Mouse (Mus musculus): ENCODE measurements around the gene Sgpl1.

Gene Sgpl1

GRCm38 (mm10) chr10:61147157-61148040 lies at the start of gene Sgpl1:
Gene Sgpl1, minus strand, starts transcription at chr10:61147703.
- DNase-seq (ENCODE audit: low spot score in 2 of 2), result peak; percentile 76 to 82

GRCm38 (mm10) chr10:61195718-61196291 lies 48.3 kb upstream of the Sgpl1 start:
- no peak for DNase-seq (ENCODE audit: low spot score in 2 of 2)

GRCm38 (mm10) chr10:61195216-61195615 lies 47.7 kb upstream of the Sgpl1 start:
- DNase-seq (ENCODE audit: low spot score in 2 of 2), result no peak

- DNase-seq (ENCODE audit: low spot score in 2 of 2), result no peak
Observed at GRCm38 (mm10) chr10:61194611-61195010, 47.1 kb upstream of the Sgpl1 start.

- DNase-seq (ENCODE audit: low spot score in 2 of 2), result no peak
Observed at GRCm38 (mm10) chr10:61188010-61188409, 40.5 kb upstream of the Sgpl1 start.

DNA sequence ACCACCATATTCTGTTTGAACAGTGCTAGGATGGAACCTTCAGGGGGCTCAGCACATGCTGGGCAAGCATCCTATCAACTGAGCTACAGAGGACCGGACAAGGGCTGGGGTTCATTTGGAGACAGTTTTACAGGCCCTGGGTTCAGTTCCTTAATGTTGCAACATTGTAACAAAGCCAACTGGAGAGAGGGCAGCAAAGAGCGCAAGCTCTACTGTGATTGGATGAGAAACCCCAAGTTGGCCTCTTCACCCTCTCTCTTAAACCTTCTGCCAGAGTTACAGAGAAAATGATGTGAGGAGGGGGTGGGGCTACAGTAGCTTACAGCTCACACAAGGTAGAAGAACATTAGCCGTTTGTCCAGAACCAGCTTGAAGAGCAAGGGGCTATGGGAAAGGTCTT lies 39.5 kb upstream of the Sgpl1 start:
- DNase-seq (ENCODE audit: low spot score in 2 of 2), result no peak

GRCm38 (mm10) chr10:61179927-61180326 lies 32.4 kb upstream of the Sgpl1 start:
- no peak for DNase-seq (ENCODE audit: low spot score in 2 of 2)

DNA sequence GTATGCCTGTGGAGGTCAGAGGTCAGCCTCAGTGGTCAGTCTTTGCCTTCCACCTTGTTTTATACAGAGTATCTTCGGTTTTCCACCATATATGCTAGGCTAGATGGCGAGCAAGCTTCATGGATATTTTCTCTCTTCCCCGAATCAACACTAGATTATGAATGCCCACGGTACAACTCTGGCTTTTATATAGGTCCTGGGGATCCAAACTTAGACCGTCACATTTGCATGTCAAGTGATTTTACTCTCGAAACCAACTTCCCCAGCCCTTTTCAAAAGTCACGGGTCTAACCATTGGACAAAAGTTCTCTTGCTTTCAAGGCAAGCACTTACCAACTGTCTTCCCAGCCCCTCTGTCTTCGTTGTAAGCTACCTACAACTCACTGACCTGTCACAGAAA lies 31.2 kb upstream of the Sgpl1 start:
- no peak for DNase-seq (ENCODE audit: low spot score in 2 of 2)

DNA sequence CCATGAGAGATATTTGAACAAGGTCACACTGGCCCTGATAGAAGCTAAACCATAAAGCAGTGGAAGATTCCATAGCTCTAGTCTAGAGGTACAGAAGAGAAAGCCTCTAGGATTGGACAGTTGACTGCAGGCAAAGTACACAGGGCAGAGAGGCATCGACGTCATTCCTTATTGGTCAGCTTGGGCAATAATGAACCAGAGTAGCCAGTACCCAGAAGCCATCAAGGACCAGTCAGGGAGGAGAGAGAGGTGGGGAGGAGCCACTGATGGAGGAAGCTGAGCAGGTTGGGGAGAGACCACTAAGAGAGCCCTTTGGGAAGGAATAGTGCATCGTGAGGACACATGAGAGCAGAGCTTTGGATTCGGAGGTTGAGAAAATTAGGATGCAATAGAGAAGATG lies 30.2 kb upstream of the Sgpl1 start:
- no peak for DNase-seq (ENCODE audit: low spot score in 2 of 2)

- DNase-seq (ENCODE audit: low spot score in 2 of 2), result no peak
Observed at GRCm38 (mm10) chr10:61176221-61176790, 28.8 kb upstream of the Sgpl1 start.

GRCm38 (mm10) chr10:61175442-61176204 lies 28.1 kb upstream of the Sgpl1 start:
- no peak for DNase-seq (ENCODE audit: low spot score in 2 of 2)

- no peak for DNase-seq (ENCODE audit: low spot score in 2 of 2)
Observed at GRCm38 (mm10) chr10:61174711-61175441, 27.4 kb upstream of the Sgpl1 start.

DNA sequence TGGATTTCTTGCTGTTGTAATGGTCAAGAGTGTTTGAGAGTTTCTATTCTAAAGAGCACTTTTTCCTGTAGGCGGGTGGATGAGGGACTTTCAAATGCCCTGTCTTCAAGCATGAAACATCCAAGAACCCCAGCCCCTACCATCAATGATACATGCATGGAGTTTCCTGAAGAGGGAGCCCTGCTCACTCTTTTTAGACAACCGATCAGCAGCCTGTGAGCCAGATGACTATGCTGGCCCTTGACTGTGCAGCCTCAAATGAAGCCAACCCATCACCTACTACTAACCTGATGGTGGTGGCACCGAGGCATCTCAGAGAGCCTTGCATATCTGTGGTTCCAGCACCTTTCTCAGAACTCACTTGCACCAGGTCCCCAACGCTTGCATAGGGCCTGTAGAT lies 25.0 kb upstream of the Sgpl1 start:
- DNase-seq (ENCODE audit: low spot score in 2 of 2), result no peak

- no peak for DNase-seq (ENCODE audit: low spot score in 2 of 2)
Observed at GRCm38 (mm10) chr10:61171654-61172053, 24.2 kb upstream of the Sgpl1 start, which contains the start of gene Tbata. Gene Tbata, plus strand, starts transcription at chr10:61171954.

GRCm38 (mm10) chr10:61168393-61168792 lies 20.9 kb upstream of the Sgpl1 start:
- no peak for DNase-seq (ENCODE audit: low spot score in 2 of 2)

DNA sequence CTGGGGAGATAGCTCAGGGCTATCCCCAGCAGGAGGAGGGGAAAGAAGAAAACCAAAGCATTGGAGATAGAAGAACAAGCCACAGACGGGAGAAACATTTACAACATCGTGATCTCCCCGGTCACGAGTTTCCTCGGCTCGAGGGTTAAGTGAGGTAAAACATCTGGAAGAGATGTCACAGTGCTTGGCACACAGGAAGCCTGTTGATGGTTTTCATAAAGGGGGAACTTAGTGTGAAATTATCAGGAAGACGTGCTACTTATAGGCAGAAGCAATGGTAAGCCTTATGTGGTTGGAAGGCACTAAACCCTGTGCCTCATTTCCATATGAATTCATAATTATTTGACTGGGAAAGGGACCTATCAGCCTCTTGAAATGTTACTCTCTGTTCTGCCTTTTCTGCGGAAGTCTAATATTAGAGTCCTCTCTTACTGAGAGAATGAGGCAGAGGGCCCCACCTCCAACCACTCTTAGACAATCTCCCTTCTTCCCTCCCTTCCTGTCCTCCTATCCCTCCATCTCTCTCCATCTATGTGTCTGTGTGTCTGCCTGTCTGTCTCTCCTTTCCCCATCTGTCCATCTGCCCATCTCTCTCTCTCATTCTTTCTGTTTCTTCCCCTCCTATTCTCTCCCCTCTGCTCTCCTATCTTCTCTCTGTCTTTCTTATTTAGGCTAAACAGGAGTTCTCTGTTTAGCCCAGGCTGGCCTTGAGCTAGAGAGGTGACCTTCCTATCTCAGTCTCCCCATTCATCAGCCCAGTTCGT lies 20.0 kb upstream of the Sgpl1 start:
- no peak for DNase-seq (ENCODE audit: low spot score in 2 of 2)

DNA sequence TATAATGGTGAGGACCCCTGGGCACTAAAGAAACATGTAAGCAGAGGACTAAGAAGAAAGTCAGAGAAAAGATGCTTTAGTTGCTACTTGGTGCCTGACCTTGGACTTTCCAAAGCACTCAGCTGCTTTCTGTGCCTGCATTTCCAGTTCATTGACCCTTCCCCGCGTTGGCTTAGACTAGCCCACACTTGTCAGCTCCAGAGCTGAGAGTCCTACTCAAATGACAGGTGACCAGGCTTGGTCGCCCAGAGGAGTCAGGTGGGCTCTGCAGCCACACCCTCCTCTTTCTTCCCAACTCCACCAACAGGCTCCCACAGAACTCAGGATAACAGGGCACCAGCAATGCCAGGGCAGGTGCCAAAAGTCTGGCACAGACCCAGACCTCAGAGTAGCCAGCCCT lies 14.9 kb upstream of the Sgpl1 start:
- DNase-seq (ENCODE audit: low spot score in 2 of 2), result no peak

DNA sequence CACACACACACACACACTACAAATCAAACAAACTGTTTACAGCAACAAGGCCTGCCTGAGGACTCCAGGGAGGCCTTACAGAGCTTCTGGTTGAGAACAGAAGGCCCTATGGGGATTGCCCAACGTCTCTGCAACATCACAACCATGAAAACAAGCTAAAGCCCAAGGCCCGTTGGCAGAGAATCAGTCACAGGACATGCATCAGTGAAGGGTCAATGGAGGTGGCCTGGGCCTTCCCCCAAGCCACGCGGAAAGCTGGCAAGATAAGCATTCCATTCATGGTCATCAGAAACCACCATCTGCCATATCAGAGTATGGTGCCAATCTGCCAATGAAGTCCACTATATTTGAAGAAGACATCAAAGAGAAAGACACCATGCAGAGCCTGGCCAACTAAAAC lies 13.2 kb upstream of the Sgpl1 start:
- DNase-seq (ENCODE audit: low spot score in 2 of 2), result no peak

GRCm38 (mm10) chr10:61160089-61160488 lies 12.6 kb upstream of the Sgpl1 start:
- no peak for DNase-seq (ENCODE audit: low spot score in 2 of 2)

DNA sequence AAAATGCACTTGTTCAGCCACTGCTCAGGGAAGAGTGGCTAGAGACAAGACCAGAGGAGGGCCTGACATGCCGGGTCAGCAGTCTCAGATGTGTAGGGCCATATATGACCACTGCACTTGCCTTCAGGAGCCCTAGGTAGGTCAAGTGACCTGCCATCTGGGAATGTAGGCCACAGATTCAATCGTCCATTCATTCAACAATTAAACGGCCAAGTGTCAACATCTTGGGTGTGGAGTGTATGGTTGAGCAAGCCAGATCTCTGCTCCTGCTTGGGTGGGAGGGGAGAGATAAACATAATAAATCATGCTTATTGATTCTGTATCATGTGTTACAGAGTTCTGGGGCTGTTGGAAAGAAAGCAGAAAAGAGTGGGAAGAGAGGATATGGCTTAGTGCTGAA lies 11.1 kb upstream of the Sgpl1 start:
- DNase-seq (ENCODE audit: low spot score in 2 of 2), result no peak

DNA sequence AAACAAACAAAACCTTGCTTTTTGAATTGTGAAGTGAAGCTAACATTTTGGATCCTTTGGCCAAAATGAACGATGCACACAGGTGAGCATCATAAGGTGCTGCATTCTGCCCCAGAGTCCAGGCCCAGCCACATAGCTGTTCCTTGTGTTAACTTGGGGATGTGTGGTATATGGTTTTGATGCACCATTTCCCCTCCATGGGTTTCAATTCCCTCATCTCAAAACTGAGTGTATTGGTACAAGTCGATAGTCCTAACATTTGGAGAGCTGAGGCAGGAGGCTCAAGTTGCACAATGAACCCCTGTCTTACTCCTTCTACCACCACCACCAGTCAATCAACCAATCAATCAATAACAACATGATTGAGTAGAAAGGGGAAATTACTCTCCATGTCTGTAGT lies 8.9 kb upstream of the Sgpl1 start:
- no peak for DNase-seq (ENCODE audit: low spot score in 2 of 2)

Measured in spleen, postnatal 14 days (tissue).